Mouse (Mus musculus): ENCODE results near the gene Psenen. TPM values are rescaled to one million over a fixed set of nuclear protein-coding genes. Genes with fewer than 3 reads are reported as not detected.
A peak's percentile ranks its signal among the peaks of the same experiment; 100 is the strongest.

Gene Psenen
- polyA plus RNA-seq, 2 experiments = 55.8 to 59.1 TPM

DNA sequence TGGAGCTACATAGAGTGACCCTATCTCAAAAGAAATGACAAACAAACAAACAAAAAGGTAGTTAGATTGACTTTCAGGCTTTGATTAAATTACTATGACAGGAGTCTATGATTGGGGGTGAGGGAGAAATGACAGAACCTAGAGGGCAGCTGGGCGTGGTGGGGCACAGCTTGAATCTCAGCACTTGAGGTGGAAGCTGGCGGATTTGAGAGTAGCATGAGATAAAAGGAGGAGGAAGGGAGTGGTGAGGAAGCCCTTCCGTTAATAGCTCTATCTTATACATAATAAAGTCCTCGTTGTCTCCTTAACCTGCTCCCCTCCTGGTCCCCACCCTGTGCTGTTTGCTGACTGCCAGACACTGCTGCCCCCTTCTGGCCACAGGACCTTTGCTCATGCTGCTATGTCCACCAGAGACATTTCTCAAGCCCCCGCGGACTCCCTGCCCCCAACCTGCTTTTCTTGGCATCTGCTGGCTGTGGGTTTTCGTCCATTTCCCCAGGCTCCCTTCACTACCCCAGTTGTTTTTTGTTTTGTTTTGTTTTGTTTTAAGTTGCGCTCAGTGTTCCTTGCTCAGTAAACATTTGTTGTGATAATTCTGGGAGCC is 44.4 kb upstream of the Psenen start:
- 9% methylated on average over 8 of the region's 8 CpGs for WGBS (ENCODE audit: insufficient replicate concordance)
- Histone ChIP-seq H3K27ac (no peak overlapping the region), H3K4me2 (ENCODE audit: low read depth) (no peak overlapping the region), H3K36me3 (replicated peaks; ENCODE audit: control insufficient read depth, insufficient read depth, low read depth) (no peaks in the 10 kb centered on the region), H3K4me3 (ENCODE audit: insufficient read depth in 1 of 2, low read depth in 2 of 2, low read length in 2 of 2) (no peak overlapping the region), H3K4me1 (replicated peaks; ENCODE audit: control insufficient read depth in 2 of 2, insufficient read depth in 2 of 2, low read length in 1 of 2) (no peaks in the 10 kb centered on the region), H3K9ac (replicated peaks) (no peak overlapping the region), H3K9me3 (ENCODE audit: control insufficient read depth, low read length) (no peaks in the 10 kb centered on the region), H3K27me3 (ENCODE audit: control insufficient read depth, insufficient read depth, low read length) (no peaks in the 10 kb centered on the region)
- no peak for DNase-seq (ENCODE audit: low read depth in 3 of 3, low spot score in 3 of 3)
- no peak for ATAC-seq (ENCODE audit: insufficient read depth)
- TF ChIP-seq CTCF (IDR thresholded peaks at IDR 0.05; ENCODE audit: low read depth) (peak; percentile 86), EP300 (IDR thresholded peaks at IDR 0.05; ENCODE audit: low read depth) (no peak)

DNA sequence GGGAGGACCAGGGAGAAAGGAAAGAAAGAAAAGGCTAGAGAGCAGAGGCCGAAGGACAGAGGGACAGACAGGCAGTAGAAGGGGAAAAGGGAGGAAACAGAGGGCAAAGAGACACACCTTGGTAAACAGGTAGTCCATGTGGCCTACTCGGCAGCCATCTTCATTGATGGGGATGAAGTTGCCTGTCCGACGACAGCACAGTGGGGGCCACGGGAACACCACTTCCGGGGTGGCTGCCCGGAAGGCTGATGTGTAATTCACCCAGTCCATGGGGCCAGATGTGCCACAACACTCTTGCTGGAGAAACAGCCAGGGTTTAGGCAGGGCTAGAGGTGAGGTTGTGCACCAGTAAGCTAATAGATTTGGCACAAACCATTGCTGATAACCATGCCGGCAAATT is 41.5 kb upstream of the Psenen start:
- no peak overlapping the region for H3K9ac ChIP-seq (replicated peaks)
- H3K36me3 ChIP-seq (replicated peaks; ENCODE audit: control insufficient read depth, insufficient read depth, low read depth) = no peaks in the 10 kb centered on the region
- ATAC-seq (ENCODE audit: insufficient read depth) (no peak), DNase-seq (ENCODE audit: low read depth in 3 of 3, low spot score in 3 of 3) (no peak)
- no peaks in the 10 kb centered on the region; a peak in 2 of 4 replicates for H3K4me1 ChIP-seq (replicated peaks; ENCODE audit: control insufficient read depth in 2 of 2, insufficient read depth in 2 of 2, low read length in 1 of 2)
- H3K4me3 ChIP-seq (ENCODE audit: insufficient read depth in 1 of 2, low read depth in 2 of 2, low read length in 2 of 2) = no peak overlapping the region
- no peak overlapping the region for H3K27ac ChIP-seq
- H3K9me3 ChIP-seq (ENCODE audit: control insufficient read depth, low read length) = no peaks in the 10 kb centered on the region
- TF ChIP-seq EP300 (IDR thresholded peaks at IDR 0.05; ENCODE audit: low read depth) (no peak), CTCF (IDR thresholded peaks at IDR 0.05; ENCODE audit: low read depth) (no peak)
- no peaks in the 10 kb centered on the region for H3K27me3 ChIP-seq (ENCODE audit: control insufficient read depth, insufficient read depth, low read length)
- no peak overlapping the region for H3K4me2 ChIP-seq (ENCODE audit: low read depth)
- WGBS (ENCODE audit: insufficient replicate concordance) = 70% methylated on average over 8 of the region's 8 CpGs

DNA sequence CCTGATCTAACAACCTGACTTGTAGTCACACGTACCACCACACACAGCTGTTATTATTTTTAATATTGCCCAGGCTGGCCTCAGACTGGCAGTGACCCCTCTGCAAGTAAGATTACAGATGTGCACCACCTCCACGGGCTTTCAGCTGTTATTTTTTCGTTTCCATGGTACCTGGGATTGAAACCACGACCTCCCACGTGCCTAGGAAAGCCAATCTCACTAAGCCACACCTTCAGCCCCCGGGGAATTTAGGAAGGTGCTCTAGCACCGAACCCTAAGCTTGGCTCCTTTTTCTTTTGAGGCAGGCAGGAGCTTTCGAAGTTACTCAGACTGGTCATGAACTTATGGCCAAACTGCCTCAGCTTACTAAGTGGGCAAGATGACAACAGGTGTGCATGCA is 41.0 kb upstream of the Psenen start:
- Histone ChIP-seq H3K9me3 (ENCODE audit: control insufficient read depth, low read length) (no peaks in the 10 kb centered on the region), H3K27me3 (ENCODE audit: control insufficient read depth, insufficient read depth, low read length) (no peaks in the 10 kb centered on the region), H3K4me1 (replicated peaks; ENCODE audit: control insufficient read depth in 2 of 2, insufficient read depth in 2 of 2, low read length in 1 of 2) (no peaks in the 10 kb centered on the region; a peak in 2 of 4 replicates), H3K4me2 (ENCODE audit: low read depth) (no peak overlapping the region), H3K36me3 (replicated peaks; ENCODE audit: control insufficient read depth, insufficient read depth, low read depth) (no peaks in the 10 kb centered on the region), H3K27ac (no peak overlapping the region), H3K9ac (replicated peaks) (no peak overlapping the region), H3K4me3 (ENCODE audit: insufficient read depth in 1 of 2, low read depth in 2 of 2, low read length in 2 of 2) (no peak overlapping the region)
- 46% methylated on average over 8 of the region's 8 CpGs for WGBS (ENCODE audit: insufficient replicate concordance)
- TF ChIP-seq CTCF (IDR thresholded peaks at IDR 0.05; ENCODE audit: low read depth) (no peak), EP300 (IDR thresholded peaks at IDR 0.05; ENCODE audit: low read depth) (no peak)
- ATAC-seq (ENCODE audit: insufficient read depth) = no peak
- DNase-seq (ENCODE audit: low read depth in 3 of 3, low spot score in 3 of 3) = no peak

DNA sequence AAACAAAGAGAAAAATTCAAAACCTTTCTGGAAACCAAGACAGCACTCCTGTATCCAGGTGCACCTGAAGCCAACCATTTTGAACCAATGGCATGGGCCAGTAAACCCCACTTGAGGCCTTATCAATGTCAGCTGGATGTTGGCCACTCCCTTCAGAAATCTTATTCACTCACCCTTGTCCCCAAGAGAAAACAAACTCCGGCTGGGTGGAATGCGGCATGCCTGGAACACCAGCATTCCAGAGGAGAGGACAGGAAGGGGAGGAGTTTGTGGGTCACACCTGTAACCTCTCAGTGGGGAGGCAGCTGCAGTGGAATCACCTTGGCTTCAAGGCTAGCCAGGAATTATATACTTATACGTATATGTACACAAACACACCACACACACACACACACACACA is 39.2 kb upstream of the Psenen start:
- Histone ChIP-seq H3K4me3 (ENCODE audit: insufficient read depth in 1 of 2, low read depth in 2 of 2, low read length in 2 of 2) (no peak overlapping the region), H3K9me3 (ENCODE audit: control insufficient read depth, low read length) (no peaks in the 10 kb centered on the region), H3K4me2 (ENCODE audit: low read depth) (no peak overlapping the region), H3K4me1 (replicated peaks; ENCODE audit: control insufficient read depth in 2 of 2, insufficient read depth in 2 of 2, low read length in 1 of 2) (no peaks in the 10 kb centered on the region; a peak in 2 of 4 replicates), H3K9ac (replicated peaks) (no peak overlapping the region), H3K36me3 (replicated peaks; ENCODE audit: control insufficient read depth, insufficient read depth, low read depth) (no peaks in the 10 kb centered on the region), H3K27ac (no peak overlapping the region), H3K27me3 (ENCODE audit: control insufficient read depth, insufficient read depth, low read length) (no peaks in the 10 kb centered on the region)
- TF ChIP-seq CTCF (IDR thresholded peaks at IDR 0.05; ENCODE audit: low read depth) (no peak), EP300 (IDR thresholded peaks at IDR 0.05; ENCODE audit: low read depth) (no peak)
- DNase-seq (ENCODE audit: low read depth in 3 of 3, low spot score in 3 of 3) (no peak), ATAC-seq (ENCODE audit: insufficient read depth) (no peak)
- WGBS (ENCODE audit: insufficient replicate concordance) = 66% methylated on average over 3 of the region's 3 CpGs

DNA sequence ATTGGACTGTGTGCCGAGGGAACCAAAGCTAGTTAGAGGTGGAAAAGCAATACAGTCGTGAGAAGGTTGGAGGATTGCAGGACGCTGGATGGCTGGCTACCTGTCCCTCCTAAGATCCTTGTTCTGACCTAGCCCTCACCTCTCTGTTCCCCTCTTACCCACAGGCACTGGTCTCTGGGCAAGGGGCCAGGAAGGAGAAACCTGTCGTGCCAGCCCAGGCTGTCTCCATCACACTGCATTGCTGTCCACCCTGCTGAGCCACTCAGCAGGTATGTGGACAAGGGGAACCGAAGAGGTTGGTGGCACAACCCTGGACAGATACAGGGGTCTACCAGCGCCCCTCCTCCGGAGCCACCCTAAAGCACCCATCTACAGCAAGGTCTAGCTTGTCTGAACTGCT is 37.2 kb upstream of the Psenen start:
- H3K4me1 ChIP-seq (replicated peaks; ENCODE audit: control insufficient read depth in 2 of 2, insufficient read depth in 2 of 2, low read length in 1 of 2) = no peaks in the 10 kb centered on the region; a peak in 2 of 4 replicates
- peak overlapping the region; percentile 50 for H3K4me2 ChIP-seq (ENCODE audit: low read depth)
- H3K9me3 ChIP-seq (ENCODE audit: control insufficient read depth, low read length) = no peaks in the 10 kb centered on the region
- no peak overlapping the region for H3K9ac ChIP-seq (replicated peaks)
- H3K27me3 ChIP-seq (ENCODE audit: control insufficient read depth, insufficient read depth, low read length) = no peaks in the 10 kb centered on the region
- H3K36me3 ChIP-seq (replicated peaks; ENCODE audit: control insufficient read depth, insufficient read depth, low read depth) = no peaks in the 10 kb centered on the region
- no peak overlapping the region for H3K4me3 ChIP-seq (ENCODE audit: insufficient read depth in 1 of 2, low read depth in 2 of 2, low read length in 2 of 2)
- no peak overlapping the region for H3K27ac ChIP-seq
- WGBS (ENCODE audit: insufficient replicate concordance) = 59% methylated on average over 7 of the region's 7 CpGs
- ATAC-seq (ENCODE audit: insufficient read depth) = no peak
- no peak for DNase-seq (ENCODE audit: low read depth in 3 of 3, low spot score in 3 of 3)
- TF ChIP-seq CTCF (IDR thresholded peaks at IDR 0.05; ENCODE audit: low read depth) (no peak), EP300 (IDR thresholded peaks at IDR 0.05; ENCODE audit: low read depth) (no peak)

All from liver, embryonic 14.5 days (tissue).